Mouse (Mus musculus): ENCODE measurements at regions not wholly inside any gene's neighbourhood (a gene's known extent, or its start where the extent isn't known, plus 50 kb on each side); places are given as distances from the start of the nearest gene placed in this dataset.

DNA sequence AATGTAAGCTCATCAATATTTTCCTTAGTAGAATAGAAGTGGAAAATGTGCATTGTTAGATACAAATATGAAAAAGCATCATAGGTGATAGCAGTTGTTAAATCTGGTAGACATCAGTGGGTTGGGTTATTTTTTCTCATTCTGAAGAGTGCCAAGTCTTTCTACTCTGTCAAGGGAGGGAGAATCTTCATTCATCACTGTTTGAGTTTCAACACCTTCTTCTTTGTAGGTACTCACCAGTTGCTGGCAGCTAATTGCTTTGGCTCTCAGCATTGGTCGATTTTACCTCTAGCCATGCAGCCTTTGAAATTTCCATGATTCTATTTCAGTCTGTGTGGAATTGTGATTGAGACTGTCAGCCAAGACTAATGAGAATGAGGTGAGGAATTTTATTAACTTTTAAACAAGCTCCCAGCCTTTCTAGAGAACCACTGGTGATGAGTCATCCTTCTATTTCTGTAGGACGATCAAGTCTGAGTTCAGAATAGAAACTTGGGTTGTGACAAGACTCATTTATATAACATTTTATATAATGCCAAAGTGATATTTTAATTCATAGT lies 590.3 kb downstream of the Gabrg1 start:
- DNase-seq (ENCODE audit: low read depth, low spot score): peak; percentile 85

All from telencephalon, adult 2 months (tissue).